Mouse (Mus musculus) urinary bladder, adult 2 months (tissue): Measurements from ENCODE around the gene Lgals9. TPM values are rescaled to one million over a fixed set of nuclear protein-coding genes. Genes with fewer than 3 reads are reported as not detected.
"Not testable (repeated sequence)": the region's sequence is repeated elsewhere in the genome, so short reads cannot be mapped to it uniquely, and the experiment has no call there.

ENCODE experiments used
- DNase-seq: peaks from one replicate; pipeline ENCODE4 v3.0.0; 2022; ENCODE audit warnings: low spot score
- polyA plus RNA-seq: library from polyadenylated mRNA; depleted of rRNA; stranded (reverse); fragments of >200 nt; gene quantifications from 2 replicates; pipeline ENCODE4 v1.2.3, GENCODE M21; 2012

Gene Lgals9
- polyA plus RNA-seq, 1 experiment, result 76.8 TPM

DNA sequence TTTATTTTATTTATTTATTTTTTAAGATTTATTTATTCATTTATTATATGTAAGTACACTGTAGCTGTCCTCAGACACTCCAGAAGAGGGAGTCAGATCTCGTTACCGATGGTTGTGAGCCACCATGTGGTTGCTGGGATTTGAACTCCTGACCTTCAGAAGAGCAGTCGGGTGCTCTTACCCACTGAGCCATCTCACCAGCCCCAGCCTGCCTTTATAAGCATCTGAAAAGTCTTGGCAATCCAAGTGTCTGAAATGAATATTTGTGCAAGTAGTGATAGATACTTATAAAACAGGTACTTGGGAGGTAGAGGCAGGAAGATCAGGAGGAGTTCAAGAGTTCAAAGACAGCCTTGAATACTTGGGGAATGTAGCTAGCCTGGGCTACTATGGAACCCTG, 22.6 kb upstream of the Lgals9 start:
- DNase-seq, result not testable (repeated sequence)

DNA sequence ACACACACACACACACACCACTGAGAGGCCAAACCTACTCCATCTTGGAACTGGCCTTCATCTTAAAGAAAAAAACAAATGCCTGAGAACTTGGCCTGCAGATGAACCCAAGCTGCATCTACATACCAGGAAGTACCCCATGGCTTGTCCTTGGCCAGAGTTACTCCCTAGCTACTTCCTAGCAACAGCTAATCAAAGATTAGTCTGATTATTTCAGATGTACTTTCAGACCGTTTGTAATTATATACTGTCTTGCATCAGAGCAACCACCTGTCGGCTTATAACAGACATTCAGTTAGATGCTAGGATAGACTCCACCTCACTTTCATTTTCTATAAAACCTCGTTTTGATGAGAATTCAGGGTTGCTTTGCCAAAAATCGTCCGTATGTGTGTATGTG, 21.7 kb upstream of the Lgals9 start:
- DNase-seq, result no peak

DNA sequence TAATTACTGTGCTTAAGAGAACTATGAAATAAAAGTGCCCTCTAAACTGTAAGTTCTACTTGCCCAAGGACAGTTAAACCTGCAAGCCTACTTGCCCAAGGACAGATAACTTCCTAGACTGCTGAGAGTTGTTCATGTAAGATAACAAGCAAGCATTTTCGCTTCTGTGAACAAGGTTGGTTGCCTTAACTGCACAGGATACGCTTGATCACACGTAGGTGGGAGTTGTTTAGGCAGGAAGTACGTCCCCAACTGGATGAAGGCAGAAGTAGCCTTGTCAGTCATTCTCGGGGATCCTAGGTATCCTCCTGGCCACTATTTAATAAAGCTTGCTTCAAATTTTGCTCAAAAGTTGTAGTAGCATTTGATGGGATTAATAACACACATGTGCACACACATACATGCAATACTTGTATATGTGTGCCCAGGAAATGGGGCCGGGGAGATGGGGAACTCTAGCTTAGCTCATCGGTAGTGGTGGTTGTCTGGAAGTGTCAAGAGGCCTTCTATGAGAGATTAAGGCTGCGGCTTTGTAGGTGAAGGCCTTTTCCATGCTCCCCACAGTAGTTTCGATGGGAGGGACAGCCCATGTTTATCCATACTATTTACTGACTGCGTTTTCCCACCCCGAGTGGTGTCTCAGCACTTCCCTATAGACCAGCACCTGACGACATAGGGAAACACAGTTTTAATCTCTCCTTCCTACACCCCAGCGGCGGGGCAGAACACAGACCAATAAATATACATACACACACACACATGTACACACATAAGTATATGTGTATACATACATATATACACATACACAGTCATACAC, 21.0 kb upstream of the Lgals9 start:
- DNase-seq, result no peak

DNA sequence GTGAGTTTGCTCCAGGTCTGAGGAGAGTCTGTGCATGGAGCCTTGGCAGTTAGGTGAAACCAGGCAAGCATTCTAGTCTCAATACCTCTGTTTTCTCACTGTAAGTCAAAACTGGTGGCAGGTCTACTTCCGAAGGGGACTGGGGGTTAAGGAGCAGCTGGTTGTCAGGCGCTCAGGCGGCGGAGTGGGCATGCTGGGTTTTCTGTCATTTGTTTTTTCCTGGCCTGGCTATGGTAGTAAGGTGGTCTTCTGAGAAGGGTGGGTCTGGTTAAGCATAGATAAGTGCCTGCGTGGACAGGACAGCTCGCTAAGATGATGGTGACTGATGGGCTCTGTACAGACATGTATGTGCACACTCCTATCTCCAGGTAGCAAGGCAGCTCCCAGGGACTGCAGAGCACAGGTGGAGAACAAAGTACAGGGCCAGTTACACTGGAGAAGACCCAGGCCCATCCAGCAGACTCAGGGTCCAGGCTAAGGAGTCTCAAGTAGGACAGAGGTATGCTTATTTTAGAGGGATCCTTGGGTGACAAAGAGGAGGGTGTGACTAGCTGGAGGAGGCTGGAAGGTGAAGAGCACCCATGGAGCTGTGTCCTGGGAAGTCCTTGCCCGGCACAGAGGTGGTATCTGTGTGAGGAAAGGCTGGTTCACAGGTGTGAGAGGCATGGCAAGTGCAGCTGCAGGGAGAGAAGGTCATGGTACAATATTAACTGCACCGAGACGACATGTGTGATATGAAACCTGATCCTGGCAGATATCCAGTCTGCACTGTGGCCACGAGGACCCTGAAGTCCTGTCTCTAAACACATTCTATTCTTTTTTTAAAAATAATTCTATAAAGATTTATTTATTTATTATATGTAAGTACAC, 19.3 kb upstream of the Lgals9 start:
- no peak for DNase-seq

DNA sequence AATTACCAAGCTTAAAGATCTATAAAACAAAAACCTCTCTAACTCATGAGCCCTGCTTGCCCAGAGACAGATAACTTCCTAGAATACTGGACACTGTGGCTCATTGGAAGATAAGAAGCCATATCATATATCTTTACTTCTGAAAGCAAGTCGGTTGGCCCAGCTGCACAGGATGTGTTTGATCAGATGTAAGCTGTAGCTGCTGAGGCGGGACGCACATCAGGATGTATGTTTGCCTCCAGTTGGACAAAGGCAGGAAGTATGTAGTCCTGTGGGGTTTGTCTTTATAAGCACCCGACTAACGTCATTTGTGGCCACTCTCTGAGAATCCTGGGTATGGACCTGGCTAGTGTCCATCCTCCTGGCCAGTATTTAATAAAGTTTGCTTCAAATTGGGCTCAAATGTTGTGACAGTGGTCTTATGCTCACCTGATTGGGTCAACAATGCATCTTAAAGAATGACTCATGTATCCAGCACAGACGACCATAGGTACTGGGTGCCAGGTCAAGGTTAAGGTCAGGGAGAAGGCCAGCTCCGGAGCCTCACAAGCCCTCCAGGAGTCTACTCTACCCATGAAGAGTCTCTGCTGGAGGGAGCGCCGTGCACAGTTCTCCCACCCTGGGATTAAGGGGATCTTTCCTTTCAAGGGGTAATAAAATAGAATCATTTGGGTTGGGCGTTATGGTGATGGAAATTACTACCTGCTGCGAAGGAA, 18.5 kb upstream of the Lgals9 start:
- no peak for DNase-seq

DNA sequence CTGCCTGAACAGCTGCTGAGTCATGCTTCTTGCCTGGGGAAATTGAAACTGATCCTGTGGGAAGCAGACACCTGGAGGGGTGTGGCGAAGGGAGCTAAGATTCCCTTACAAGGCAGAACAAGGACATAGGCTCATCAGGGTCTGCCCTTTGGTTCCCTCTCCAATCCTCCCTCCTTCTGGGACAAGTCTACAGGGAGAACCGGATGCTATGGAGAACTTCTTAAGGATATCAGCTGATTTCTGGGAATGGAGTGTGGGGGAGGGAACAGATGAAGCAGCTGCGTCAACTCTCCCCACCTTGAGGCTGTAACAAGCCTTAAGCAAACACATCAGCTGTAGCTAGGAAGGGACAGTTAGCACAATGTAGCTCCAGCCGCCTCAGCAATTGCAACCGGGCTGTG, 17.8 kb upstream of the Lgals9 start:
- DNase-seq, result no peak

DNA sequence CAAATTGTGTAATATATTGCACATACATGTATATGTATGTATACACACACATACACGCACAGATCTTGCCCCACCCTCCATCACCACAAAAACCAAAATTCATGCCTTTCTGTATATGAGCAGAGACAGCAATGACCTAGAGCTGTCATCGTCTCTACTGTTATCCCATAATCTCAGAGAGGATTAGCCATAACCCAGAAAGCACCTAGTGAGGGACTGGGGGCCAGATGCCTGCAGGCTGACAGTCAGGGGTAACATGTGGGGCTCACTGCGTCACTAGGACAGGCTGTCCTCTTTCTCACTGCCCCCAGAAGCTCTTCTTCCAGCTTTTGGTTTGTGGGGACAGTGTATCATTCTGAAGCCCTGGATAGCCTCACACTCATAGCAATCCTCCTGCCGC, 17.1 kb upstream of the Lgals9 start:
- DNase-seq, result no peak

DNA sequence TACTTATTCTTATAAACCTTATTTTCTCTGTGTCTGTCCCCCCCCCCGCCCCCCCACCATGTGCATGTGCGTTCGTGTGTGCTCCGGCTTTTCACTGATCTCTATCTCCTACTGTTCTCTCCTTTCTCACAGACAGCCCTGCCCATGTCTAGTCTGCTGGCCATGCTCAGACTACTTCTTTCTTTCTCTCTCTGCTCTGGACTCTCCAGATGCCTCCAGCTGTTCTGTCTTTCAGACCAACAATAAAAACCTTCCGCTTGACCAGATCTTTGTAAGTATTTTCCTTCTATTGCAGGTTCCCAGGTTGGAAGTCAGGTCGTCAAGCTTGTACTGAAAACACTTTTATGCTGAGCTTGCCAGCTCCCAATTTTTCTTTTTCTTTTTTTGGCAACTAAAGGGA, 14.4 kb upstream of the Lgals9 start:
- DNase-seq, result no peak

DNA sequence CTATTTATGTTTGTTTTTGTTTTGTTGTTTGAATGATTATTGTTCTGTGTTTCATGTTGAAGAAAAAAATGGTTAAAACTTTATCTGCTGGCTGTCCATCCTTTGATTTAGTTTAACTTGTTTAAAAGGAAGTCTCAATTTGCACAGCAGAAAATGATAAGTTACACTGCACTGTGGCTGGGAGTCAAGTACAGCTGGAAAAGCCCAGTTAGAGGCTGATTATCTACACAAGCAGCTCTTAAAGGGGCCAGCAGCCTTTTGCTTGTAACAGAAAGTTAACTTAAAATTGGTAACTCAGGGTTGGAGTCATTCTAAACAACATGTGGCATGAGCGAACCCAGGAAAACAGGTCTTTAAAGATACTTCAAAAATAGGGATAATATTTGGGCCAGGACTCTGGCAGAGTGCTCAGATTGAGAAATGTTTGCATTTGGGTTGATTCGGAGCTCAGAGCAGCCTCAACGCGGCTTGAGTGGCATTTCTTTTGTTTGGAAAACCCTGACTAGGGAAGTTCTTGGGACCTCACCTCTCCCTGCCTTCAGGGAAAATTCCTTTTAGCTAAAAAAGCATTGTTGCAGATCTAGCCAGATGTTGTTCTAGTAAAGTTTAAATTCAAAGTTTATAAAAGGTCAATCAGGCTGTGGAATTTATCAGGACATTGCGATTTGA, 6.3 kb upstream of the Lgals9 start:
- DNase-seq, result not testable (repeated sequence)

DNA sequence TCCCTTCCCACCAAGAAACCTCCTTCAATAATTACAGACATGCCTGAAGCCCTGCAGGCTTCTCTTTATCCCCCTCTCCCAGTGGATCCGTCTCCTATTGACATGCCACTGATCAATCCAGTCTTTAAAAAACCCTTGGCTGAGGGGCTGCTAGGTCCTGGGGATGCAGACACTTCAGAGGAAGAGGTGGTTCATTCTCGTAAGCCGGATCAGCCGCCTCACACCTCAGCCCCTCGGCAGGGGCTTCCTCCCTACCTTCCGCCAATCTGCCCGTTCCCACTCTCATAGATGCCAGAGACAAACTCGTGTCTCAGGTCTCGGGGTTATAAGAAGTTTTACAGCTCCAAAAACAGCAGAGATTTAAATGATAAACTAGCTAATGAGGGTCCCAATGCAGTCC, 5.3 kb upstream of the Lgals9 start:
- DNase-seq, result no peak

DNA sequence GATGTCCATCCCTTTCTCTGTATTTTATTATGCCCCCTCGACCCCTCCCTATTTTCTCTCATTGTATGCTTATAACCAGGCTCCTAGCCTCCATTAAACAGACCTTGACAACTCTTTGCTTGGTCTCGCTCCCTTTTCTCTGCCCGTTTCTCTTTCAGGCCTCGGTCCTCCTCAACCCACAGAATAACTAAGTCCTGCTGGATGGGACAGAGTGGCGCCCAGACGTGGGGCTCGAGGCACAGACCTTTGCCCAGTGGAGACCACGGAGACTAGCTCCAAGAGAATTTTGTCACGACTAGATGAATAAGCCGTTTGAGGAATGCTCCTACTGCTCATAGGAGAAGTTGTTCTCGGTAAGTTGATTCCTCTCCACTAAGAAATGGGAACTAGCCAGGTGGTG, 4.5 kb upstream of the Lgals9 start:
- DNase-seq, result not testable (repeated sequence)

DNA sequence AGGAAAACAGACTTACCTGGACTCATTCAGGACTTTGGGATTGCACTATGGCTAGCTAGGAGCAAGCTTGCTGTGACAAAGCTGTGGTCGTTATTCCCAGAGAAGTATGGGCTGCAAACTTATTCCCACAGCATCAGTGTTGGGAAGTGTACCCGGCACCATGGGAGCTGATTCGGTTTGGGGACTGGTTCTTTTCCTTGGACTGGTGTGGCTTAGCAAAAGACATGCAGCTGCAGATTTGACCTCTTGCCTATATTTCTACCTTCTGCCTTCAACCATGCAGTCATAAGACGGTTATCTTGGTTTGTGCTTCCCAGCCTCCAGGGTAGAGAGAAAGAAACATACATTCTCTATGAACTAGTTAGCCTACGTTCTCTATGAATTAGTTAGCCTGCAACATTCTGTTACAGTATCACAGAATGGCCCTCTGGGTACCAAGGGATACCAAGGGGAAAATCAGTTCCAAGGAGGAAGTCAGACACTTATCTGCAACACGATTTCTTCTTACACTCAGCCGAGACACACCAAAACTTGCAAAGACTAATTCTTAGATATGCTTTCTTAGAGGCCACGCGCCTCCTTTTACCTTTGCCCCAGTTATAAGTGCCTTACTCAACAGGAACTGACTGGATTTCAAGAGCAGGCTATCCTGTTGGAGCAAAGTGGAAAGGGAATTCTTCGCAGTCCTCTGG, 1.7 kb upstream of the Lgals9 start:
- DNase-seq, result no peak

DNA sequence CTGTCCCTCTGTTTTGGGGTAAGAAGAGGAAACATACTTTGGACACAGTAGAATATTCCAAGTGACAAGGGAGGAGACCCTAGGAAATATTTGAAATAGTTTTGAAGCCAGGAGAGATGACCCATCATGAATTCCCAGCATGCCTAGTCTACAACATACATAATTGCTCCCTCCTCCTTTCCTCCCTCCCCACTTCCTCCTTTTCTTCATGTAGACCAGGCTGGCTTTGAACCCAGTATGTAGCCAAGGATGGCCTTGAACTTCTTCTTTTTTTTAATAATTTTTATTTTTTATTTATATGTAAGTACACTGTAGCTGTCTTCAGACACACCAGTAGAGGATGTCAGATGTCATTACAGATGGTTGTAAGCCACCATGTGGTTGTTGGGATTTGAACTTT, 759 bp upstream of the Lgals9 start:
- DNase-seq, result no peak

DNA sequence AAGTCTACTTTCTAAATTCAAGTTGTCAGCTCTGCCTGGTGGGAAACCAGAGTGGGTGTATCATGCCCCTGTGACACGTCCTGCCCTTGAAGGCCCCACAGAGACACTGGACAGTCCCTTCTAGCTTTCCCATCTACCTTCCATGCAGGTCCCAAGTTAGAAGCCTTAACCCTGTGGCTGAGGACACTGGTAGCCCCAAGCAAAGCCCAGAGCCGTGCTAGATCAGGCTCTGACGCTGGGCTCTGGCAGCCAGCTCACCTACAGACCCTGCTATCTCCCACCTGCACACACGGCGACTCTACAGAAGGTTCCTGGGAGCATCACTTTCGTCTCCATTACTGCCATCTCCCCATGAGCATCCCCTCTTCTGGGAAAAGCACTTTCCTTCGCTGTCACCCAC, 1.2 kb downstream of the Lgals9 start:
- DNase-seq, result no peak

DNA sequence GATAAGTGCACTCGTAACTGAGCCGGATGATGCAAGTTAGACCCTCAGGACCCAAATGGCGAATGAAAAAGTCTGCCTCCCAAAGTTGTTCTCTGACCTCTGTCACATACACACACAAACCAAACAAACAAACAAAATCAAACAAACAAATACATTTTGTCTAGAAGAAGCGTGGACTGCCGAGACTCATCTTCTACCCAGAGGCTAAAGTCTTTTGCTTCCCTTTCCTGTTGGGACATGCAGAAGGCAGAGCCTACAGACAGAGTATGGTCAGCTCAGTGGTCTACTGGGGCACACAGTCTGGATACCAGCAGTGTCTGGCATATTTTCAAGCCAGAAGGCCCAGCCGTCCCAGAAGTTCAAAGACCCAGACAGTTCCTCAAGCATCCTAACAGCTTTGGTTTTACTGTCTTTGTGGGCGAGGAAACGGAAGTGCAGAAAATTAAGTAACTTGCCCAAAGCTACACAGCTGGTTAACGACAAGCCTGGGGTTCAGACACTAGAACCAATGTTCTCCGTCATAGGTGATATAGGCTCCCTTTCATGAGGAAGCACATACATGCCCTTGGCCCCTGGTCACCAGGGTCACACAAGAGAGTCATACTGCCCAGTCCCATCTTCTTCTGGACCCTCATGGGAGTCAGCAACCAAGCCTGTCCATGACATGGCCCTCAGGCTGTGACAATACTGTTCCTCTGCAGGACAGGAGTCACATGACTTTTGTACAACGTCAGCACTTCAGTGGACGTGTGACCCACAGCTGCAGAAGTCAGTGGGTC, 2.0 kb downstream of the Lgals9 start:
- no peak for DNase-seq

DNA sequence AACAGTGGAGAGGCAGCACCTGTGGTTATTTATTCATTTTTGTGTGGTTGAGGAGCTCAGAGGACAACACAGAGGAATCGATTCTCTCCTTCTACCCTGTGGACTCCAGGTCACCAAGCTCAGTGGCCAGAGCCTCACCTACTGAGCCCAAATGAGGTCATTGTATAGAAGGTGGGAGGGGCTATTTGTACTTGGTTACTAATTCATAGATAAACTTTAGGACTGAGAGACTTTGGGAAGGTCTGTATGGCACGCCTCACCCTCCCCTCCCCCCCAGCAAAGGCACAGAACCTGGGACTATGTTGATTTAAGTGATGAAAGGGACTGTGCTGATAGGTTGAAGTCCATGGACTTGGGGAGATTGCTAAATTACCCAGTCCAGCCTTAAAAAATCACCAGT, 2.7 kb downstream of the Lgals9 start:
- no peak for DNase-seq

DNA sequence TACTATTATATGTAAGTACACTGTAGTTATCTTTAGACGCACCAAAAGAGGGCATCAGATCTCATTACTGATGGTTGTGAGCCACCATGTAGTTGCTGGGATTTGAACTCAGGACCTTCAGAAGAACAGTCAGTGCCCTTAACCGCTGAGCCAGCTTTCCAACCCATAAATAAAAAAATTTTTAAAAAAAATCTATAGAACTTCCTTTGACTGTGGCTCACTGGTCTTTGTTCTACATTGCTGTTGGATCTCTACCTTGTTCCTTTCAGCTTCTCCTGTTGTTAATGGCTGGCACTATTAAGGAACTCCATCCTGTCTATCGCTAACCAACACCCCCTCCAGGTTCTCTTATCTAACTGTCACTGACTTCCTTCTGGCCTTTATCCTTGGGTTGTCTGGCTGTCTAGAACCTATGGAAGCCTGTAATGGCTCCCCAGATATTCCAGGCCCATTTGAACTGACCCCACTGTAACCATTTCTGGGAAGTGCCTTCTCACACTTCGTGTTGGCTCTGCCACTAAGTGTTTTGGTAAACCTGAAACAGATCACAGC, 4.6 kb downstream of the Lgals9 start:
- no peak for DNase-seq

DNA sequence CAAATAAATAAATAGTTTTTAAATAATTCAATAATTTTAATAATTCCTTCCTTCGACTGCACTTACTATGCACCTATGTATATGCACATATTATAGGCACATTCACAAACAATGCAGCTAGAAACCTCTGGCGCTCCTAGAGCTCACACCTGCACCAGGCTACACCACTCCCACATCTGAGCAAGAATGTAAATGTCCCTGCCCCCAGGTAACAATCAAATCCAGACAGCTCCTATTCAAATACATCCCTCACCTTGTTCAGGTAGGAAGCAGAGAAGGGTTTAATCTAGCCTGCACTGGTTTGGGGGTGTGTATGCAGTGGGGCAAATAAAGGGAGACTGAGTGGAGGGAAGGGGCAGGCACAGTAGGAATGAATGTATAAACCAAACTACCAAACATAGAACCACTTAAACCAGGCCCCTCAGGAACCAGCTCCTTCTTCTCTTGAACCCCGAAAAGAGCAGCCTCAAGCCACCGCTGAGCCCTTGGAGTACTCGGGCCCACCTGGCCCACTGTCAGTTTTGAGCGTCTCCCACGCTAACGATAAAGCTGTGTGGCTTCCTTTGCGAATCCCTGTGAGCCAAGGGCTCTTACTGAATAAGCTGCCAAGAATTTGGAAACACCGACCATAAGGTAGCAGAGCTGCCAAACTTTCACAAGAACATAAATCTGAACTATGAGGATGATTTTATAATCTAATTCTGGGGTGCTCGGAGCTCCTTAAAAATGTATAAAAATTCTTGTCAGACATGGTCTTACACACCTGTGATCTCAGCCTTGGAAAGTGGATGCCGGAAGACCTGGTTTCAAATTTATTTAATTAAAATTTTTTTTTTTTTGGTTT, 6.3 kb downstream of the Lgals9 start:
- no peak for DNase-seq
